Mouse (Mus musculus): ENCODE measurements around the gene Abcf2.

- TF ChIP-seq POLR2A (IDR thresholded peaks at IDR 0.05; ENCODE audit: low read depth, low read length) (no peak), CTCF (conservative IDR thresholded peaks at IDR 0.05; ENCODE audit: insufficient read depth, insufficient read length, low read depth, low read length) (no peak)
Measured at GRCm38 (mm10) chr5:24537618-24538017, 39.6 kb downstream of the Abcf2 start.

Measured in kidney, adult 2 months (tissue).